Mouse (Mus musculus) adipocyte (in vitro differentiated cells): Measurements from ENCODE around the gene Xylt1.
A peak's percentile ranks its signal among the peaks of the same experiment; 100 is the strongest.

Source experiments
- DNase-seq: peaks from one replicate; pipeline ENCODE4 v3.0.0-alpha.2; 2016; ENCODE audit warnings: low spot score

Xylt1 gene

GRCm38 (mm10) chr7:117614851-117615250 lies 234.1 kb downstream of the Xylt1 start:
- no peak for DNase-seq

DNA sequence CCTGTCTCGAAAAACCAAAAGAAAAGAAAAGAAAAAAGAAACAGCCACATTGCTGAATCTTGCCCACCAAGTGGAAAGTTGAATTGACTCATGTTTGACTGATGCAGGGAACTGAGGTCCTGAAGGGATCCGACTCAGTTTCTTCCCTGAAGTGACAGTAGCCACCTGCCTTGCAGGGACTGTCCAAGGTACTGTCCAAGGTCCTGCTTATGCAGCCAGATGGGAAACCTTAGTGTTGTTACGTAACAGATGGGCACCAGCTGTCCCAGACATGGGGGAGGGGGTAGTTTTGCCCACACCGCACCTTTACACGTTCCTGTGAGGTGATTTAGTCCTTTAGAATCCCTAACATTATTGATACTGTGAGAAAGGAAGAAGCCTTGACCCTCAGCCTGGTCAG lies 235.5 kb downstream of the Xylt1 start:
- DNase-seq = peak; percentile 2

DNA sequence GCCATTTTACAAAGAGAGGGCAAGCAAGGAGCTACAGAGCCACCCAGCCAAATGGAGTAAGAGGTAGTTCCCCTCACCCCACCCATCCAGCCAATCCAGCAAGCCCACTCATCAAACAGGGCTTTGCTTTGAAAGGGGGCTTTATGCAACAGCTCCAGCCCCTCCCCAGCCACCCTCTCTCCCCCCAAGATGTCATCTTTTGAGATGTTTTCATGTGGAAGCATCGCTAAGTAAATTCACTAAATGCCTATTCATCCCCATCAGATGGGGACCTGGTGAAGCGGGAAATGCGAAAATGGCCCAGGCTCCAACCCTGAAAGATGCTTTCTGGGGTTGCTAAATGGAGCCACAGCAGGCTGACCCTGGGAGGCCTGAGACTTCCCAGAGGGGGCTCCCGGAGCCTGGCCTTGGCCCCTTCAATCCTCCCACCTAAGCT lies 238.0 kb downstream of the Xylt1 start:
- no peak for DNase-seq

GRCm38 (mm10) chr7:117621566-117621965 lies 240.8 kb downstream of the Xylt1 start:
- no peak for DNase-seq

DNA sequence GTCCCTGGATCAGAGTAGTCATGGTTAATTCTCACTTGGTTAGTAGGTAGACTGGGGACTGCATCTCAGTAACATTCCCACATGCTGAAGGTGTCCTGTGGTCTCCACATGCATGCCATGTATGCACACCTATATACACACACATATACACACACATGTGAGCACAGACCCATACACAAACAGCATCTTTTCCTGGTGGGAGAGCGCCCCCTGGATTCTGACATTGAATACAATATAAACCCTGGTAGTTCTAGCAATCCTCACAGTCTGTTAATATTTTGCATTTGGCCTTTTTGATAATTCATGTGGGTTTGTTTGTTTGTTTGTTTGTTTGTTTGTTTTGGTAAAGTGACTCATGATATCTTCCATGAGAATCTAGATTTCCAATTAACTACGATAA lies 242.0 kb downstream of the Xylt1 start:
- no peak for DNase-seq

- no peak for DNase-seq
These were observed 248.0 kb downstream of the Xylt1 start for GRCm38 (mm10) chr7:117628791-117629190.

- DNase-seq = no peak
These were observed 249.9 kb downstream of the Xylt1 start for GRCm38 (mm10) chr7:117630657-117631056.

DNA sequence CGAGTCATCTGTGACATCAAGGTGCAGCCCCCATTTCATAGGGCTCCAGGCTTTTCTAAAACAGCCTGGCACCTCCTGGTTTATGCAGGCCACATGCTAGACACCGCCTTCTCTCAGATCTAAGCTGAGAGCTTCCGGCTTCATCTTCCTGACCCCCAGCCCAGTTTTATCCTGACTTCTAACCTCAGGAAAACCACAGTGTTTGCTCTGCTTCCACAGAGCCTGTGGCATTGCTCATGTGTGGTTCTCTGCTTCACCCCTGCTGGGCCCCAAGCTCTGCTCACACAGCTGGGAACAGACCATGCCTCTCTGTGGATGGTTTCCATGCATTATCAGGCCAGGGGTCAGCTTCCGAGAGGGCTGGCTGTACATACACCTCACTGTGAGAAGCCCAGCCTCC lies 254.8 kb downstream of the Xylt1 start:
- DNase-seq = no peak

GRCm38 (mm10) chr7:117636713-117637112 lies 255.9 kb downstream of the Xylt1 start:
- DNase-seq = no peak

- no peak for DNase-seq
These were observed 257.2 kb downstream of the Xylt1 start for GRCm38 (mm10) chr7:117637997-117638396.

GRCm38 (mm10) chr7:117652637-117653036 lies 271.9 kb downstream of the Xylt1 start:
- no peak for DNase-seq

GRCm38 (mm10) chr7:117655732-117656131 lies 275.0 kb downstream of the Xylt1 start:
- no peak for DNase-seq

GRCm38 (mm10) chr7:117658180-117658579 lies 277.4 kb downstream of the Xylt1 start:
- no peak for DNase-seq

- DNase-seq = no peak
These were observed 278.0 kb downstream of the Xylt1 start for GRCm38 (mm10) chr7:117658739-117659138.

DNA sequence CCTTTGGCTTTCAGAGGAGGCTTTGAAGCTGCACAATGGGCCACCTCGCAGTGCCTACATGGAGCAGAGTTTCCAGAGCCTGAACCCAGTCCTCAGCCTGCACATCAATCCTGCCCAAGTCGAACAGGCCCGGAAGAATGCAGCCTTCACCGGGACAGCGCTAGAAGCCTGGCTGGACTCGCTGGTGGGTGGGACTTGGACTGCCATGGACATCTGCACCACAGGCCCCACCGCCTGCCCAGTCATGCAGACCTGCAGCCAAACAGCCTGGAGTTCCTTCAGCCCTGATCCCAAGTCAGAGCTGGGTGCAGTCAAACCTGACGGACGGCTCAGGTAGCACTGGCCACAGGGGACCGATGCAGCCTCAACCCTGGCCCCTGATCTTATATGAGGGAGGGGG lies 286.5 kb downstream of the Xylt1 start:
- DNase-seq = no peak

GRCm38 (mm10) chr7:117668226-117668625 lies 287.4 kb downstream of the Xylt1 start:
- DNase-seq = no peak

DNA sequence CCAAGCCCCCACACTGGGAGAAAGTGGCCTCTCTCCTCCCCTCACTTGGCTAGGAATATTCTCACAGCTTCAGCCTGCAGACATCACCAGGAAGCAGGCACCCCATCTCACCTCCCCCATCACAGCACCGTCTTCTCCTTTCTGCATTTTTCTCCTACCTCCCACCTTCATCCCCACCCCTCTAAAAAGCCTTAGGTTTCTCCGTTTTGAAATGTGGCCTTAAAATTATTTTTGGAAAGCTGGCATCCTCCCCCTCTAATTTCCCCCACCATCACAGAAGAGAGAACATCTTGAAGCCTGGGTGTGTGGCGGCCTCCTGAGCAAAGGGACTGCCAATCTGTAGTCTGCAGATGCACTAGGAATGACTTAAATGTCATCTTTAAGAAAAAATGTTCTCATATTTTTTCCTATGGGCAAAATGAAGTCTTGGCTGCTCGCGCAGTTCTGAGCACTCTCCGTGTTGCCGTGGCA lies 291.4 kb downstream of the Xylt1 start:
- no peak for DNase-seq

- no peak for DNase-seq
These were observed 305.6 kb downstream of the Xylt1 start for GRCm38 (mm10) chr7:117686120-117686996.

- DNase-seq = no peak
These were observed 306.2 kb downstream of the Xylt1 start for GRCm38 (mm10) chr7:117686997-117687302.

DNA sequence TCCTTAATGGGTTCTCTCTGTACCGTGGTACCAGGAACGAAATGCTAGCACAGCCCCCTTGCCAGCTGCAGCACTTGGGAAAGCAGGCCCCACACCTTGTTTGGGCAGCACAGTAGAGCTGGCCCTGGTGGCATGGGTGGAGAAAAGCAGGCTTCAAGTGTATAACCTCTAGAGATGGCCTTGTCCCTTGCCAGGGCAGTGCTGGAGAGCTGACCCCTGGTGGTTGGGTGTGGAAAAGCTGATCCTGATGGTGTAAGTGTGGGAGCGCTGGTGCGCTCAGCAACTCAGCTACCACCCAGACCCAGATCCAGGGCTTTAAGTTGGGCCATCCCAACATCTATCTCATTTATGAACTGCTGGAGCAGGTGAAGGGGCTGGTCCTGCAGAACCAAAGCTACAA lies 314.8 kb downstream of the Xylt1 start:
- no peak for DNase-seq

DNA sequence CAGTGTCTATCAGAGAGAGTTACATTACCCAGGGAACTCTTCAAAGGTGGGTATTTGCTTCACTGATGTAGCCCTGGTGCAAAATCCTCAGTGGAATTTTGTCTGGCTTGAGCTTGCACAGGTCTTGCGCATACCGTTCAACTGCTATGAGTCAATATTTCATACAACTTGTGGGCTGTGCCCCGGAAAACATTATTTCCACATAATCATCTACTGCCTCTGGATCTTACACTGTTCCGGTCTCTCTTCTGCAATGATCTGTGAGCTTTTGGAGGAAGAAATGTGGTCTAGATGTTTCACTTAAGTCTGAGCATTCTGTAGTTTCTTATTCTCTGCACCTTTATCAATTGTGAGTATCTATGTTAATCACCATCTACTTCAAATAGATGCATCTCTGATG lies 316.9 kb downstream of the Xylt1 start:
- no peak for DNase-seq

GRCm38 (mm10) chr7:117698551-117699114 lies 317.9 kb downstream of the Xylt1 start:
- DNase-seq = no peak

GRCm38 (mm10) chr7:117699343-117699985 lies 318.7 kb downstream of the Xylt1 start:
- no peak for DNase-seq
